Mouse (Mus musculus): ENCODE data around the gene Lama2.

GRCm38 (mm10) chr10:27382887-27383609, 236.5 kb downstream of the Lama2 start:
- TF ChIP-seq CTCF (IDR thresholded peaks at IDR 0.05; ENCODE audit: low read depth, low read length) (no peak), EP300 (IDR thresholded peaks at IDR 0.05; ENCODE audit: insufficient read depth, low read depth, low read length) (no peak), POLR2A (IDR thresholded peaks at IDR 0.05; ENCODE audit: insufficient read depth, low read length) (no peak)

All from ES-Bruce4 (cell line).